Mouse (Mus musculus): ENCODE measurements around the gene Zfp846. TPM values are rescaled to one million over a fixed set of nuclear protein-coding genes. Genes with fewer than 3 reads are reported as not detected.
"Not testable (repeated sequence)": the region's sequence is repeated elsewhere in the genome, so short reads cannot be mapped to it uniquely, and the experiment has no call there.

Zfp846 gene
- polyA plus RNA-seq, 1 experiment from 2014 or later, result 22.1 TPM

DNA sequence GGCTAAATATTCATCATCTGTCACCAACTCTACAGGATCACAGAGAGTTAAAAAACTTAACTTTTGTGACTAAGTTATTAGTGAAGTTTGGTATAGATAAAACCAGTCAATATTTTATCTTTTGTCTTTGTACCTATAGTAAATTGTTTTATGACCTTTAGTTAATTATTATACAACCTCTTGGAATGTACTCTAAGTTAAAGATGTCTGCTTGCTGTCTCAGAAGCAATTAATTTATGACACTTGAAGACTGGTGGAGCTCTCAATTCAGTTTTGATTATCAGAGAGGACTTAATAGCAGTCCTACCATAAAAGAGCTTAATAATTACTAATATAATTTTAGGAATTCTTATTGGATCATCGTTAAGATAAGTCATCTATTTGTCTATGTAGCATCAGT is 28.4 kb upstream of the Zfp846 start:
- Histone ChIP-seq H3K27me3 (ENCODE audit: insufficient read depth, low read length) (no peaks in the 10 kb centered on the region), H3K9me3 (ENCODE audit: low read depth, low read length) (no peaks in the 10 kb centered on the region), H3K36me3 (ENCODE audit: insufficient read depth) (no peaks in the 10 kb centered on the region), H3K4me3 (ENCODE audit: low read depth, low read length) (no peak overlapping the region), H3K4me1 (ENCODE audit: insufficient read depth) (no peaks in the 10 kb centered on the region), H3K27ac (ENCODE audit: low read depth) (no peak overlapping the region), H3K9ac (no peak overlapping the region), H3K4me2 (no peak overlapping the region)
- TF ChIP-seq CTCF (IDR thresholded peaks at IDR 0.05; ENCODE audit: low read depth), result no peak
- DNase-seq (no peak), ATAC-seq (ENCODE audit: insufficient read depth) (no peak)
- 70% methylated on average over 1 of the region's 1 CpGs for WGBS

- peak; percentile 22; the same call in 1 of the 2 replicates for TF ChIP-seq CTCF (IDR thresholded peaks at IDR 0.05; ENCODE audit: low read depth)
- H3K9ac ChIP-seq, result no peak overlapping the region
- no peak overlapping the region for H3K4me2 ChIP-seq
- no peak overlapping the region for H3K27ac ChIP-seq (ENCODE audit: low read depth)
- H3K36me3 ChIP-seq (ENCODE audit: insufficient read depth), result no peaks in the 10 kb centered on the region
- DNase-seq, result no peak
- H3K4me3 ChIP-seq (ENCODE audit: low read depth, low read length), result no peak overlapping the region
- WGBS, result 81% methylated on average over 5 of the region's 5 CpGs
- H3K27me3 ChIP-seq (ENCODE audit: insufficient read depth, low read length), result no peaks in the 10 kb centered on the region
- H3K4me1 ChIP-seq (ENCODE audit: insufficient read depth), result no peaks in the 10 kb centered on the region
- H3K9me3 ChIP-seq (ENCODE audit: low read depth, low read length), result no peaks in the 10 kb centered on the region
- no peak for ATAC-seq (ENCODE audit: insufficient read depth)
These were observed 18.9 kb upstream of the Zfp846 start for GRCm38 (mm10) chr9:20562177-20562576.

DNA sequence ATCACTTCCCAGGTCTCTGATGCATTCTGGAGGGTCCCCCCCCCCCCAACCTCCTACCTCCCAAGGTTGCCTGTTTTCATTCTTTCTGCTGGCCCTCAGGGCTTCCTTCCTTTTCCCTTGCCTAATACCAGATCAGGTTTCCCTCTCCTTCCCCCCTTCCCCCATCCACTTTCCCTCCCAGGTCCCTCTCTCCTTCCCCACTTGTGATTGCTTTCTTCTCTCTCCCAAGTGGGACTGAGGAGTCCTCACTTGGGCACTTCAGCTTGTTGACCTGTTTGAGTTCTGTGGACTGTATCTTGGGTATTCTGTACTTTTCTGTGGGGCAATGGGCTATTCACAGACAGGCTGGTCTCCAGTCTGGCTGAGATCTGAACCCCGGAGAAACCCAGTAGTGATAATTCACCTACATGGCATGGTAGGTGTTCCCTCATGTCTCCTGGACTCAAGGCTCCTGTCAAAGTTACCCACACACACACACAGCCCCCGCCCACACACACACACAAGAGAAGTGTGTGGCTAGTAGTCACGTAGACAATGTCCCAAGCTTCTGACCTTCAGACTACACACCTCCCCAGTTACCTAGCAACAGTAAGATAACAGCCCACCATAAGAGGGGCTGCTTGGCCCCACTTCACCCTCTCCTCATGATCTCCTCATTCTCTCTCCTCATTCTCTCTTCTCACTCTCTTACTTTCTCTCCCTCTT is 15.6 kb upstream of the Zfp846 start:
- peak; percentile 19 for DNase-seq
- not testable (repeated sequence) for ATAC-seq (ENCODE audit: insufficient read depth); H3K4me3 ChIP-seq (ENCODE audit: low read depth, low read length); H3K9ac ChIP-seq; H3K9me3 ChIP-seq (ENCODE audit: low read depth, low read length); H3K27me3 ChIP-seq (ENCODE audit: insufficient read depth, low read length); H3K27ac ChIP-seq (ENCODE audit: low read depth); H3K4me1 ChIP-seq (ENCODE audit: insufficient read depth); H3K36me3 ChIP-seq (ENCODE audit: insufficient read depth); H3K4me2 ChIP-seq
- 52% methylated on average over 3 of the region's 3 CpGs for WGBS

DNA sequence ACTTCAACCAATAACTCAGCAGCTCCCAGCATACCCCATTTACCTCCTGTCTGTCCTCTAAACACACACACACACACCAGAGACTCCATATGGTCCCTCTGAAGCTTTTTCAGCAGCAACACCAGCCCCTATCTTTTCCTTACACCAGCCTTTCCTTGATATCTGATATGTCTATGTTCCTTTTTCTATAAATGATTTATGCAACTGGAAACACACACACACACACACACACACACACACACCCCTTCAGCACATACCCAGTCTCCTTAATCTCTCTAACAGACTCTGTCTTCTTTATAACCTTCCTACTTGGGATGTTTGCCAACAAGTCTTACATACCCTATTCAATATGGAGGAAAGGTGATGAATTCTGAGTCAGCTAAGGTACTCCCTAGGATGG is 10.0 kb upstream of the Zfp846 start:
- H3K27me3 ChIP-seq (ENCODE audit: insufficient read depth, low read length), result no peaks in the 10 kb centered on the region
- ATAC-seq (ENCODE audit: insufficient read depth) (no peak), DNase-seq (no peak)
- H3K9me3 ChIP-seq (ENCODE audit: low read depth, low read length), result no peaks in the 10 kb centered on the region; the same call in 1 of the 2 replicates
- H3K9ac ChIP-seq, result no peak overlapping the region
- no peak overlapping the region for H3K4me3 ChIP-seq (ENCODE audit: low read depth, low read length)
- no peaks in the 10 kb centered on the region for H3K36me3 ChIP-seq (ENCODE audit: insufficient read depth)
- no peak for TF ChIP-seq CTCF (IDR thresholded peaks at IDR 0.05; ENCODE audit: low read depth)
- H3K27ac ChIP-seq (ENCODE audit: low read depth), result no peak overlapping the region
- H3K4me1 ChIP-seq (ENCODE audit: insufficient read depth), result no peaks in the 10 kb centered on the region
- H3K4me2 ChIP-seq, result no peak overlapping the region

- H3K4me3 ChIP-seq (ENCODE audit: low read depth, low read length), result no peak overlapping the region
- no peak for TF ChIP-seq CTCF (IDR thresholded peaks at IDR 0.05; ENCODE audit: low read depth)
- ATAC-seq (ENCODE audit: insufficient read depth) (no peak), DNase-seq (no peak)
- no peaks in the 10 kb centered on the region for H3K36me3 ChIP-seq (ENCODE audit: insufficient read depth)
- 82% methylated on average over 2 of the region's 2 CpGs for WGBS
- no peak overlapping the region for H3K27ac ChIP-seq (ENCODE audit: low read depth)
- H3K27me3 ChIP-seq (ENCODE audit: insufficient read depth, low read length), result peaks cover 4% of the 10 kb centered on the region; the same call in 1 of the 2 replicates
- no peak overlapping the region for H3K4me2 ChIP-seq
- H3K4me1 ChIP-seq (ENCODE audit: insufficient read depth), result no peaks in the 10 kb centered on the region
- no peaks in the 10 kb centered on the region; the same call in 1 of the 2 replicates for H3K9me3 ChIP-seq (ENCODE audit: low read depth, low read length)
- H3K9ac ChIP-seq, result no peak overlapping the region
These were observed 4.5 kb upstream of the Zfp846 start for GRCm38 (mm10) chr9:20576591-20576990.

DNA sequence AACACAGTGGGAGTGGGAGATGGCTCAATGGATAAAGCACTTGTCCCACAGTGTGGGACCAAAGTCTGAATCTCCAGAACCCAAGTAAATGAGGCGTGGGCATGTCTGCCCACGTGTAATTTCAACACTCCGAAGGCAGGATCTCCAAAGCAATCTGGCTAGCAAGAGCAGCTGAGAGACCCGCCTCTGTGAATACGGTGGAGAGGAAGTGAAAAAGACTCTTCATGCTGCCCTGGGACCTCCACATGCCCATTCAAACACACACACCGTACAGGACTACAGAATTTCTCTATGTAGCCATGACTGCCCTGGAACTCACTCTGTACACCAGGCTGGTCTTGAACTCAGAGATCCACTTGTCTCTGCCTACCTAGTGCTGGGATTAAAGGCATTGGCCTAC is 20.2 kb downstream of the Zfp846 start:
- Histone ChIP-seq H3K9ac (no peak overlapping the region), H3K27me3 (ENCODE audit: insufficient read depth, low read length) (no peaks in the 10 kb centered on the region), H3K36me3 (ENCODE audit: insufficient read depth) (peaks cover 5% of the 10 kb centered on the region; the same call in 1 of the 2 replicates), H3K9me3 (ENCODE audit: low read depth, low read length) (no peaks in the 10 kb centered on the region), H3K4me3 (ENCODE audit: low read depth, low read length) (no peak overlapping the region), H3K27ac (ENCODE audit: low read depth) (no peak overlapping the region), H3K4me2 (no peak overlapping the region), H3K4me1 (ENCODE audit: insufficient read depth) (no peaks in the 10 kb centered on the region)
- no peak for ATAC-seq (ENCODE audit: insufficient read depth)
- TF ChIP-seq CTCF (IDR thresholded peaks at IDR 0.05; ENCODE audit: low read depth), result no peak
- DNase-seq, result no peak
- WGBS, result 83% methylated on average over 6 of the region's 6 CpGs

DNA sequence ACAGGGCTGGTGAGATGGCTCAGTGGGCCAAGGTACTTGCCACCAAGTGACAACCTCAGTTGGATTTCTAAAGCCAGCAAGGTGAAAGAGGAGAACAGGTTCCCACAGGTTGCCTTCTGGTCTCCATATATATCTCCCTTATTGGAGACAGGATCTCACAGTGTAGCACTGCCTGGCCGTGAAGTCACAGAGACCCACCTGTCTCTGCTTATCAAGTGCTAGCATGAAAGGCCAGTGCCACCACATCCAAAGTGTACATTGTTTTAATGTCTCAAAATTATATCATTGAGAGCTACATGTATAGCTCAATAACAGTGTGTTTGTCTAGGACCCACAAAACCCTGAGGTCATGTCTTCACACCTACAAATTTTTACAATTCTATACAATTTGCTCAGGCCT is 25.2 kb downstream of the Zfp846 start:
- no peak for ATAC-seq (ENCODE audit: insufficient read depth)
- no peaks in the 10 kb centered on the region for H3K36me3 ChIP-seq (ENCODE audit: insufficient read depth)
- H3K27me3 ChIP-seq (ENCODE audit: insufficient read depth, low read length), result no peaks in the 10 kb centered on the region
- peak overlapping the region; percentile 64; the same call in 1 of the 2 replicates for H3K4me3 ChIP-seq (ENCODE audit: low read depth, low read length)
- no peak for TF ChIP-seq CTCF (IDR thresholded peaks at IDR 0.05; ENCODE audit: low read depth)
- H3K4me2 ChIP-seq, result peak overlapping the region; percentile 64
- no peaks in the 10 kb centered on the region for H3K4me1 ChIP-seq (ENCODE audit: insufficient read depth)
- no peaks in the 10 kb centered on the region for H3K9me3 ChIP-seq (ENCODE audit: low read depth, low read length)
- H3K9ac ChIP-seq, result no peak overlapping the region
- DNase-seq, result no peak
- 83% methylated on average over 1 of the region's 1 CpGs for WGBS
- no peak overlapping the region for H3K27ac ChIP-seq (ENCODE audit: low read depth)

All from lung, embryonic 14.5 days (tissue).